Mouse (Mus musculus) kidney, adult 2 months (tissue): ENCODE measurements around the gene Zbtb32. TPM values are rescaled to one million over a fixed set of nuclear protein-coding genes. Genes with fewer than 3 reads are reported as not detected.

Experiments
- DNase-seq: peaks from one replicate; pipeline ENCODE4 v3.0.0; 2021
- H3K27ac ChIP-seq: fragments of 200-500 bp; 2 replicates; pipeline ENCODE4 v1.5.1; 2012; ENCODE audit warnings: low read depth, low read length, control low read depth, inconsistent platforms; ENCODE audit not compliant: insufficient read depth
- H3K27me3 ChIP-seq: fragments of 200-500 bp; replicated peaks from 2 replicates; pipeline ENCODE4 v1.6.1; 2012; ENCODE audit warnings: mild to moderate bottlenecking, moderate library complexity, low read length, inconsistent platforms; ENCODE audit not compliant: control insufficient read depth, insufficient read depth
- H3K36me3 ChIP-seq: fragments of 200-500 bp; 2 replicates; pipeline ENCODE4 v1.6.1; 2012; ENCODE audit warnings: mild to moderate bottlenecking, moderate library complexity, low read length, inconsistent platforms; ENCODE audit not compliant: control insufficient read depth, insufficient read depth
- H3K4me1 ChIP-seq: fragments of 200-500 bp; 2 replicates; pipeline ENCODE4 v1.6.1; 2011; ENCODE audit warnings: low read length; ENCODE audit not compliant: control insufficient read depth, insufficient read depth
- H3K4me3 ChIP-seq: fragments of 200-500 bp; 2 replicates; pipeline ENCODE4 v1.5.1; 2011; ENCODE audit warnings: mild to moderate bottlenecking, low read depth, low read length, control low read depth; ENCODE audit not compliant: insufficient read depth
- CTCF ChIP-seq: fragments of 200-500 bp; conservative IDR thresholded peaks from 2 replicates; pipeline ENCODE4 v1.5.1; 2011; ENCODE audit warnings: low read depth, mild to moderate bottlenecking, control low read depth, low read length, moderate library complexity, mixed read lengths; ENCODE audit not compliant: insufficient read depth, insufficient read length
- POLR2A ChIP-seq: fragments of 200-500 bp; IDR thresholded peaks from one replicate; pipeline ENCODE4 v1.6.1; 2011; ENCODE audit warnings: low read depth, low read length, control low read depth
- WGBS: fragments of 180-500 bp; shearing (Covaris S2); methylation state at CpG from one replicate; pipeline ENCODE4 v1.1.7; 2018; 5-methylcytosine and 5-hydroxymethylcytosine counted together
- polyA plus RNA-seq: library from polyadenylated mRNA; depleted of rRNA; stranded (reverse); fragments of >200 nt; gene quantifications from 2 replicates; pipeline ENCODE4 v1.2.3, GENCODE M21; 2012

Zbtb32 gene
- polyA plus RNA-seq, 1 experiment: 1.3 TPM

DNA sequence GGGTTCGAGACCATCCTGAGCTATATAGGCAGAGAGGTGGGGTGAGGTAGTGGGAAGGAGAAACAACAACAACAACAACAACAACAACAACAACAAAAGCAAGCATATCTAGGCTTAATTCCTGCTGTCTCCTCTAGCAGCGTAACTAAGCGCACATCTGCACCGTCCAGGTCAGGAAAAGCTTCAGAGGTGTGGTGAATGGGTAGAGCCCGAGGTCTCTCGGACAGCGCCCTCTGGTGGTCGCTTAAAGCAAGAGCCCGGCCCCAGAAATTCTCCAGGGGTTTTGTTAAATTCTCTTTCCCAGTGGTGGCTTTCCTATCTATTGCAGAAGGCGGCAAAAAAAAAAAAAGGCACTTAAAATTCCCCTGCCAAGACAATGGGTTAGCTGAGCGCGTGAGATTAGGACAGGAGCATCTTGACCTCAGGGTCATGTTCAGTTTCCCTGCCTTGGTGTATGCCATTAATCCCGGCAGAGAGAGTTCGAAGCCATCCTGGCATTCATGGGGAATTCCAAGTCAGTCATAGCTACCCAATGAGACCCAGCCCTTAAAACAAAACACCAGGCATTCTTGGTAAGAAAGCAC is 14.9 kb upstream of the Zbtb32 start:
- Histone ChIP-seq H3K27me3 (no peaks in the 10 kb centered on the region), H3K4me3 (no peak overlapping the region), H3K27ac (no peak overlapping the region), H3K4me1 (no peaks in the 10 kb centered on the region; the same call in 1 of the 2 replicates), H3K36me3 (no peaks in the 10 kb centered on the region; the same call in 1 of the 2 replicates)
- 20% methylated on average over 14 of the region's 14 CpGs for WGBS
- no peak for TF ChIP-seq POLR2A
- peak; percentile 62 for TF ChIP-seq CTCF
- peak; percentile 73 for DNase-seq

DNA sequence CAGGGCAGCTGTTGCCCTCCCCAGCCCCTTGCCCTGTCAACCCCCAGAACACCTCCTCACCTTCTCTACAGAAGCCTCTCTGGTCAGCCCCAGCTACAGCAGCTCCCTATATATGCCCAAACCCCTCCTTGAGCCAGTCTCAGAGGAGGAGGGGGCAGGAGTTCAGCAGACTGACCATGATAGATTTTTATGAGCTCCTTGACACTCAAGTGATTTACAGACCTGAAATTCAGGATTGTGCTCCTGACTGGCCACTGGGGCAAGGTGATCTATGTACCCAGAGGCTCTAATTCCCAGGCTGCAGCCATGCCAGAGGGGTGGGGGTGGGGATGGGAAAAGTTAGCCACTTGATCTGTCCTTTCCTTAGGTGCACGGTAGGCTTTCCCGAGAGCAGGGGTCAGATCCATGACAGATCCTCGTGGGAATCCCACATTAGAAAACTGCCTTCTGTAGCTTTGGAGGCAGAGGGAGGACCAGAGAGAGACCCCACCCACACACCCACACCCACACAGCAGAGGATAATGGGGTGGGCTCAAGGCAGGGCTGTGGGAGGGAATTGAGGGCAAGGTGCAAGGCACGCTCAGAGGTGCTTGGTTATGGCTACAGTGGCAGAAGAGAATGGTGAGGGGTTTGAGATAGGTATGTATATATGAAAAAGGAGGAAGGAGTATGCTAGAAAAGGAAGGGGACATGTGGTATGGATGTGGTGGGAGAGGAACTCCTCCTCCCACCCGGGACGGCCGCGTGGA is 14.1 kb upstream of the Zbtb32 start, which contains the start of gene Upk1a:
Upk1a (minus strand) TSS at position 194 of the 749 bp plus-strand sequence.
- Histone ChIP-seq H3K4me3 (no peak within 1 kb of the TSS), H3K36me3 (no peaks in the 10 kb centered on the region; the same call in 1 of the 2 replicates), H3K4me1 (no peaks in the 10 kb centered on the region; the same call in 1 of the 2 replicates), H3K27me3 (no peaks in the 10 kb centered on the region), H3K27ac (no peak within 1 kb of the TSS)
- WGBS: 25% methylated on average over 8 of the region's 8 CpGs
- DNase-seq: no peak
- TF ChIP-seq POLR2A (no peak), CTCF (no peak)

DNA sequence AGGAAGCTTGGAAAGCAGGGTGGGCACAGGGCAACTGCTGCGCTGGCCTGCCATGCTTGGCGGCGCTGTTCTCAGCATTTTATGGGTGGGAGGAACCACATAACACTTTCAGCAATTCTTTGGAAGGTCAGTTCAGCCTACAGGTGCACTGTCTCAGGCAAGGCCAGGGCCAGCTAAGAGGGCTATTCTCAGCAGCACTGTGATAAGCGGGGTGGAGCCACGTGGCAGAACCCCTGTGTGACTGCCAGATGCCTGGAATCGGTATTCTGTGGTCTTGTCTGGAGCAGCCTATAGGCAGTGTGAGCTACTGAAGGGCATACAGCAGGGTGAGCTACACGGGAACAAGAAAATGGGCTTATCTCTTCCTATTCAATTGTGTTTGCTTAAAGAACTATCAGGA is 11.3 kb upstream of the Zbtb32 start:
- TF ChIP-seq POLR2A (no peak), CTCF (no peak)
- Histone ChIP-seq H3K27me3 (no peaks in the 10 kb centered on the region), H3K4me1 (no peaks in the 10 kb centered on the region; the same call in 1 of the 2 replicates), H3K4me3 (no peak overlapping the region), H3K36me3 (no peaks in the 10 kb centered on the region), H3K27ac (no peak overlapping the region)
- WGBS: 53% methylated on average over 7 of the region's 7 CpGs
- DNase-seq: no peak

DNA sequence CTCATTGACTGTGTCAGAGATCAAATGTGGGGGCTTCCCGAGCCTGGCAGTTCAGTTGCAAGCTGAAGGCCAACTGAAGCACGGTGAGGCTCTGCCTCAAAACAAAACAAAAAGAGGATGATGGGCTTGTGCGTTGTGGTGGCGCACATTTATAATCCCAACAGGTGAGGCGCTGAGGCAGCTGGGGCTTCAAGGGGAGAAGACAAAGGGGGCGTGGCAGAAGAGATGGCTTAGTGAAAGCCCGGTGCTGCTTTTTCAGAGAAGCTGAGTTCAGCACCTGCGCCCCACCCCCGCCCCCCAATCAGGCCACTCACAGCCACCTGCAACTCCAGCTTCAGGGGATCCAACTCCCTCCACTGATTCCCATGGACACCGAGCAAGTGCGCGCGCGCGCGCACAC is 9.8 kb upstream of the Zbtb32 start:
- TF ChIP-seq CTCF: no peak
- TF ChIP-seq POLR2A: no peak
- Histone ChIP-seq H3K27me3 (no peaks in the 10 kb centered on the region), H3K27ac (no peak overlapping the region), H3K4me3 (no peak overlapping the region), H3K36me3 (no peaks in the 10 kb centered on the region), H3K4me1 (peaks cover 1% of the 10 kb centered on the region)
- no peak for DNase-seq
- WGBS: 52% methylated on average over 16 of the region's 16 CpGs

DNA sequence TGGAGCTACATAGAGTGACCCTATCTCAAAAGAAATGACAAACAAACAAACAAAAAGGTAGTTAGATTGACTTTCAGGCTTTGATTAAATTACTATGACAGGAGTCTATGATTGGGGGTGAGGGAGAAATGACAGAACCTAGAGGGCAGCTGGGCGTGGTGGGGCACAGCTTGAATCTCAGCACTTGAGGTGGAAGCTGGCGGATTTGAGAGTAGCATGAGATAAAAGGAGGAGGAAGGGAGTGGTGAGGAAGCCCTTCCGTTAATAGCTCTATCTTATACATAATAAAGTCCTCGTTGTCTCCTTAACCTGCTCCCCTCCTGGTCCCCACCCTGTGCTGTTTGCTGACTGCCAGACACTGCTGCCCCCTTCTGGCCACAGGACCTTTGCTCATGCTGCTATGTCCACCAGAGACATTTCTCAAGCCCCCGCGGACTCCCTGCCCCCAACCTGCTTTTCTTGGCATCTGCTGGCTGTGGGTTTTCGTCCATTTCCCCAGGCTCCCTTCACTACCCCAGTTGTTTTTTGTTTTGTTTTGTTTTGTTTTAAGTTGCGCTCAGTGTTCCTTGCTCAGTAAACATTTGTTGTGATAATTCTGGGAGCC is 9.1 kb upstream of the Zbtb32 start:
- peak; percentile 76 for TF ChIP-seq CTCF
- TF ChIP-seq POLR2A: no peak
- WGBS: 29% methylated on average over 8 of the region's 8 CpGs
- peak; percentile 61 for DNase-seq
- peaks cover 8% of the 10 kb centered on the region for H3K4me1 ChIP-seq
- no peaks in the 10 kb centered on the region for H3K36me3 ChIP-seq
- H3K27ac ChIP-seq: no peak overlapping the region
- H3K4me3 ChIP-seq: no peak overlapping the region
- no peaks in the 10 kb centered on the region for H3K27me3 ChIP-seq

DNA sequence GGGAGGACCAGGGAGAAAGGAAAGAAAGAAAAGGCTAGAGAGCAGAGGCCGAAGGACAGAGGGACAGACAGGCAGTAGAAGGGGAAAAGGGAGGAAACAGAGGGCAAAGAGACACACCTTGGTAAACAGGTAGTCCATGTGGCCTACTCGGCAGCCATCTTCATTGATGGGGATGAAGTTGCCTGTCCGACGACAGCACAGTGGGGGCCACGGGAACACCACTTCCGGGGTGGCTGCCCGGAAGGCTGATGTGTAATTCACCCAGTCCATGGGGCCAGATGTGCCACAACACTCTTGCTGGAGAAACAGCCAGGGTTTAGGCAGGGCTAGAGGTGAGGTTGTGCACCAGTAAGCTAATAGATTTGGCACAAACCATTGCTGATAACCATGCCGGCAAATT is 6.2 kb upstream of the Zbtb32 start:
- Histone ChIP-seq H3K4me3 (no peak overlapping the region), H3K27ac (no peak overlapping the region), H3K4me1 (peaks cover 8% of the 10 kb centered on the region), H3K27me3 (no peaks in the 10 kb centered on the region), H3K36me3 (no peaks in the 10 kb centered on the region)
- DNase-seq: no peak
- WGBS: 87% methylated on average over 8 of the region's 8 CpGs
- TF ChIP-seq POLR2A (no peak), CTCF (no peak)

DNA sequence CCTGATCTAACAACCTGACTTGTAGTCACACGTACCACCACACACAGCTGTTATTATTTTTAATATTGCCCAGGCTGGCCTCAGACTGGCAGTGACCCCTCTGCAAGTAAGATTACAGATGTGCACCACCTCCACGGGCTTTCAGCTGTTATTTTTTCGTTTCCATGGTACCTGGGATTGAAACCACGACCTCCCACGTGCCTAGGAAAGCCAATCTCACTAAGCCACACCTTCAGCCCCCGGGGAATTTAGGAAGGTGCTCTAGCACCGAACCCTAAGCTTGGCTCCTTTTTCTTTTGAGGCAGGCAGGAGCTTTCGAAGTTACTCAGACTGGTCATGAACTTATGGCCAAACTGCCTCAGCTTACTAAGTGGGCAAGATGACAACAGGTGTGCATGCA is 5.7 kb upstream of the Zbtb32 start:
- Histone ChIP-seq H3K36me3 (no peaks in the 10 kb centered on the region), H3K27me3 (no peaks in the 10 kb centered on the region), H3K4me3 (no peak overlapping the region), H3K4me1 (peaks cover 8% of the 10 kb centered on the region), H3K27ac (no peak overlapping the region)
- 41% methylated on average over 8 of the region's 8 CpGs for WGBS
- no peak for DNase-seq
- TF ChIP-seq CTCF (no peak), POLR2A (no peak)
